Mouse (Mus musculus) intestine, postnatal 0 days (tissue): ENCODE data around the gene Ep300. TPM values are rescaled to one million over a fixed set of nuclear protein-coding genes. Genes with fewer than 3 reads are reported as not detected.
A peak's percentile ranks its signal among the peaks of the same experiment; 100 is the strongest.

Experiments
- ATAC-seq: fragments of 200-750 bp; cut with Nextera tagmentation; 2 replicates; pipeline ENCODE4 v1.8.0; 2017; ENCODE audit warnings: mild to moderate bottlenecking, moderate TSS enrichment, moderate library complexity
- H3K27ac ChIP-seq: fragments of 300-500 bp; sonication (generic); 2 replicates; pipeline ENCODE4 v1.5.1; 2014; ENCODE audit warnings: mild to moderate bottlenecking, low read depth, low read length, moderate library complexity
- H3K27me3 ChIP-seq: fragments of 300-500 bp; sonication (generic); replicated peaks from 2 replicates; pipeline ENCODE4 v1.6.1; 2014; ENCODE audit warnings: low read length, mixed read lengths; ENCODE audit not compliant: control insufficient read depth, insufficient read depth
- H3K36me3 ChIP-seq: fragments of 300-500 bp; sonication (generic); 2 replicates; pipeline ENCODE4 v1.6.1; 2014; ENCODE audit warnings: mild to moderate bottlenecking, moderate library complexity; ENCODE audit not compliant: control insufficient read depth, insufficient read depth
- H3K4me1 ChIP-seq: fragments of 300-500 bp; sonication (generic); replicated peaks from 2 replicates; pipeline ENCODE4 v1.6.1; 2014; ENCODE audit warnings: antibody characterized with exemption, low read length, mixed read lengths; ENCODE audit not compliant: control insufficient read depth, insufficient read depth
- H3K4me2 ChIP-seq: fragments of 300-500 bp; sonication (generic); replicated peaks from 2 replicates; pipeline ENCODE4 v1.6.1; 2014; ENCODE audit warnings: low read depth, mild to moderate bottlenecking, moderate library complexity
- H3K4me3 ChIP-seq: fragments of 300-500 bp; sonication (generic); 2 replicates; pipeline ENCODE4 v1.5.1; 2014; ENCODE audit warnings: low read depth, low read length
- H3K9ac ChIP-seq: fragments of 300-500 bp; sonication (generic); 2 replicates; pipeline ENCODE4 v1.6.1; 2014; ENCODE audit warnings: mild to moderate bottlenecking, low read depth, low read length
- H3K9me3 ChIP-seq: fragments of 300-500 bp; sonication (generic); 2 replicates; pipeline ENCODE4 v1.6.1; 2016; ENCODE audit warnings: mixed run types; ENCODE audit not compliant: control insufficient read depth
- CTCF ChIP-seq: sonication (generic); IDR thresholded peaks from 2 replicates; pipeline ENCODE4 v1.5.1; 2016; ENCODE audit warnings: low read depth, mild to moderate bottlenecking, control low read depth, antibody characterized with exemption, moderate library complexity
- WGBS: fragments of 180-500 bp; shearing (Covaris S2); extraction: QIAGEN DNeasy Blood & Tissue Kit; methylation state at CpG from one replicate; pipeline ENCODE4 v1.1.7; 2014; 5-methylcytosine and 5-hydroxymethylcytosine counted together
- polyA plus RNA-seq: library from polyadenylated mRNA; unstranded; fragments of >200 nt; fragmentation: Nextera tagmentation; extraction: Ambion mirVana; gene quantifications from 2 replicates; pipeline ENCODE4 v1.2.1, GENCODE M21; 2015

The Ep300 gene
- polyA plus RNA-seq, 1 experiment from 2014 or later = 10.0 TPM

DNA sequence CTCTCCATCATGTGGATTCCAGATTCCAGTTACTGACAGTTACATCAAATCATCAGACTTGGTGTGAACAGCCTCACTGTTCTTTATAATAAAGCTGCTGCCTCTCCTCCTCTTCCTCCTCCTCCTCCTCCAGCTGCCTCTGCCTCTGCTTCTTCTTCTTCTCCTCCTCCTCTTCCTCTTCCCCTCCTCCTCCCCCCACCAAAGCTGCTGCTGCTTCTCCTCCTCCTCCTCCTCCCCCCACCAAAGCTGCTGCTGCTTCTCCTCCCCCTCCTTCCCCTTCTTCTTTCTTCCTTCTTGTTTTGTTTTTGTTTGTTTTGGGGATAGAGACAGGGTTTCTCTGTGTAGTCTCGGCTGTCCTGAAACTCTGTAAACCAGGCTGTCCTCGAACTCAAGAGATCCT is 17.1 kb upstream of the Ep300 start:
- no peaks in the 10 kb centered on the region for H3K36me3 ChIP-seq
- no peak for TF ChIP-seq CTCF
- 32% methylated on average over 2 of the region's 2 CpGs for WGBS
- no peak for ATAC-seq
- H3K9ac ChIP-seq = no peak overlapping the region
- no peak overlapping the region for H3K4me3 ChIP-seq
- no peaks in the 10 kb centered on the region for H3K4me1 ChIP-seq
- no peaks in the 10 kb centered on the region for H3K9me3 ChIP-seq
- no peaks in the 10 kb centered on the region for H3K27me3 ChIP-seq
- no peak overlapping the region for H3K27ac ChIP-seq
- H3K4me2 ChIP-seq = no peak overlapping the region

DNA sequence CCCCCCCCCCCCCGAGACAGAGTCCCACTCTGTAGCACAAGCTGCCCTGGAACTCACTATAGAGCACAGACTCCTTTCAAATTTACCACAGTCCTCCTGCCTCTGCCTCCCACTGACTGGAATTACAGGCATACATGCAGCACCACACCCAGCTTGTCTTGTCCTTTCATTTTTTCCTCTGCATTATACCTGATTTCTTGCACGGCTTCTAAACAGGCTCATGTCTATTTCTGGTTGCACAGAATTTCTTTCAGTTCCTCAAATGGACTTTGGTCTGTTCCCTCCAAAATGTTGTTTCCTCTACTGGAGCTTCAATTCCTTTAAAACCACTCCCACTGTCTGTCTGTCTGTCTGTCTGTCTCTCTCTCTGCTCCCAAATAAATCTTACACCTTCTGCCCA is 16.6 kb upstream of the Ep300 start:
- Histone ChIP-seq H3K27me3 (no peaks in the 10 kb centered on the region), H3K9ac (no peak overlapping the region), H3K4me1 (no peaks in the 10 kb centered on the region), H3K4me3 (no peak overlapping the region), H3K27ac (no peak overlapping the region), H3K9me3 (no peaks in the 10 kb centered on the region), H3K36me3 (no peaks in the 10 kb centered on the region), H3K4me2 (no peak overlapping the region)
- 29% methylated on average over 2 of the region's 2 CpGs for WGBS
- ATAC-seq = no peak
- TF ChIP-seq CTCF = no peak

DNA sequence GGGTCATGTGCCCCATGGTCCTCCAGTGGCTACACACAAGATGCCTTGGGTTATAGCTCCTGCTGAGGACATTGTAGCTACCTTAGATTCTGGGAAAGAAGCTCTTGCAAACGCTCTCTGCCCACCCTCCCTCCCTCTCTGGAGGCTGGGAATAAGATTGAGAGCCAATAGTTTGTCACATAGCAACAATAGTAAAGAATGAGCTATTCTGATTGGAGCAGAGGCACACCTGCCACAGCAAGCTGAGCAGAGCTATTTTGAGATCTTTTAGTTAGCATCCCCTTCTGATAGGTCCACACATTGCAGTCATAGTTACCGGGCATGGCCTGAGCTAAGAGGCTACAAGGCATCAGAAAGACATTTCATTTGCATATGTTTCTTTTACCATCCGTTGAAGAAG is 8.2 kb upstream of the Ep300 start:
- Histone ChIP-seq H3K4me3 (no peak overlapping the region), H3K4me2 (no peak overlapping the region), H3K36me3 (no peaks in the 10 kb centered on the region), H3K27ac (no peak overlapping the region), H3K9me3 (no peaks in the 10 kb centered on the region), H3K9ac (no peak overlapping the region), H3K27me3 (no peaks in the 10 kb centered on the region), H3K4me1 (no peaks in the 10 kb centered on the region)
- ATAC-seq = no peak
- no peak for TF ChIP-seq CTCF
- 12% methylated on average over 3 of the region's 3 CpGs for WGBS

DNA sequence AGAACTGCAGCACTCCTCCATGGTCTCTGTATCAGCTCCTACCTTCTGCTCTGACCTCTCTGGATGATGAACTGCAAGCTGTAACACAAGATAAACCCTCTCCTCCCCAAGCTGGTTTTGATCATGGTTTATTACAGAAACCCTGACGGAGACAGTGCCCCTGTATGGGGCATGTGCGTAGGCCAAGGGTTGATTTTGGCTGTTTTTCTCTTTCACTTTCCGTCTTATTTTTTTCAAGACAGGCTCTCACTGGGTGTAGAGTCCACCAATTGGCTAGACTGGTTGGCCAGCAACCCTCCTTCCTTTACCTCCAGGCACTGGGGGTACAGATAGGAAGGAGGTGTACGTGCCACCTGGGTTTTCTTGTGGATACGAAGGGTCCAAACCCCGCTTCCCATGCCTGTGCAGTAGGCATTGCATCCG is 7.4 kb upstream of the Ep300 start:
- Histone ChIP-seq H3K4me3 (no peak overlapping the region), H3K27ac (no peak overlapping the region), H3K36me3 (no peaks in the 10 kb centered on the region), H3K9me3 (no peaks in the 10 kb centered on the region), H3K4me2 (no peak overlapping the region), H3K27me3 (no peaks in the 10 kb centered on the region), H3K9ac (no peak overlapping the region), H3K4me1 (no peaks in the 10 kb centered on the region)
- TF ChIP-seq CTCF = no peak
- WGBS = 77% methylated on average over 7 of the region's 7 CpGs
- ATAC-seq = peak; percentile 57; the same call in 1 of the 2 replicates

DNA sequence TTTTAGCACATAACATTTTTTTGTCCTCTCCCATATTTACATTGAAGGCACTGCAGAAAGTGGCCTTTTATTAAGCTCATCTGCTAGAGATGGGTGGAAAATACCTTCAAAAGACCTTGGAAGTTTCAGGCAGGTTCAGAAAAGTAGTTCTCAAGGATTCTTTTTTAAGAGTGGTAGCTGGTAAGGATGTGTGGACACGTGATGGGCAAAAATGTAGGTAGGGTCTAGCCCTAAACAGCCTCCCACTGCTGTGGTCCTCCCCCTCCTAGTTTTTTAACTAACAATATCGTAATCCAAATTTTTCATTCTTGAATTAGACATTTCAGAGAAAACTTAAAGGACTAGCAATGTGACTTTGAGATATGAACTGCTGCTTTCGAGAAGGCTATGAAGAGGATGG is 685 bp upstream of the Ep300 start:
- no peak for TF ChIP-seq CTCF
- Histone ChIP-seq H3K27ac (peak overlapping the region; percentile 92), H3K9ac (peak overlapping the region; percentile 98), H3K27me3 (no peaks in the 10 kb centered on the region), H3K4me1 (no peaks in the 10 kb centered on the region; the same call in 1 of the 2 replicates), H3K4me3 (peak overlapping the region; percentile 74), H3K36me3 (no peaks in the 10 kb centered on the region), H3K9me3 (no peaks in the 10 kb centered on the region), H3K4me2 (peak overlapping the region; percentile 63)
- no peak for ATAC-seq
- 8% methylated on average over 3 of the region's 3 CpGs for WGBS

DNA sequence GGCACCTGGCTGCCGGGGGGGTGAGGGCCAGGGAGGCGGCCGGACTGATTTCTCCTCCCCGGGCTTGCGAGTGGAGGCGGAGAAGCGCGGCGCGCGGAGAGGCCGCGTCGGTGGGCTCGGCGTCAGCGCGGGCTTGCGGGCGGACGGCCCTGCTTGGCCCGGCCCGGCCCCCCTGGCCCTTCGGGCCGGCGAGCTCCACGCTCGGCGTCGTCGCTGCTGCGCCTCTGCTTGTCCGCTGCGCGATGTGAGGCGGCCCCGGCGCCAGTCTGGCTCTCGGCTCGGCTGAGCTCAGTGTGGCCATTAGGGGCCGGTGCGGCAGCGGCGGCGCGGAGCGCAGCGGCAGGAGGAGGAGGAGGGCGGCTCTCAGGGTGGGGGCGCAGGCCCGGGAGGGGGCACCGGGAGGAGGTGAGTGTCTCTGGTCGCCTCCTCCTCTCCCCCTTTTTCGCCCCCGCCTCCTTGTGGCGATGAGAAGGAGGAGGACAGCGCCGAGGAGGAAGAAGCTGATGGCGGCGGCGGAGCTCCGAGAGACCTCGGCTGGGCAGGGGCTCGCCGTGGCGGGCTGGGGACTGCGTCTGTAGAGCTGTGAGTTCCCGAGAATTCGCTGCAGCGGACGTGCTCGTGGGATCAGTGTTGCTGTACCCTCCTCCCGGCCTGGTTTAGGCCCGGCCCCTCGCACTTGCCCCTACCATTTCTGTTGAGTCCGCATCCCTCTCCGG is 753 bp downstream of the Ep300 start:
- no peaks in the 10 kb centered on the region for H3K27me3 ChIP-seq
- H3K9me3 ChIP-seq = no peaks in the 10 kb centered on the region
- peak overlapping the region; percentile 70 for H3K4me2 ChIP-seq
- under 1% methylated on average over 35 of the region's 77 CpGs for WGBS
- H3K27ac ChIP-seq = peak overlapping the region; percentile 100
- H3K4me1 ChIP-seq = no peaks in the 10 kb centered on the region; the same call in 1 of the 2 replicates
- H3K36me3 ChIP-seq = no peaks in the 10 kb centered on the region
- TF ChIP-seq CTCF = peak; percentile 65
- H3K9ac ChIP-seq = peak overlapping the region; percentile 98
- H3K4me3 ChIP-seq = peak overlapping the region; percentile 74
- peak; percentile 51 for ATAC-seq
